In the genomic region with DNA sequence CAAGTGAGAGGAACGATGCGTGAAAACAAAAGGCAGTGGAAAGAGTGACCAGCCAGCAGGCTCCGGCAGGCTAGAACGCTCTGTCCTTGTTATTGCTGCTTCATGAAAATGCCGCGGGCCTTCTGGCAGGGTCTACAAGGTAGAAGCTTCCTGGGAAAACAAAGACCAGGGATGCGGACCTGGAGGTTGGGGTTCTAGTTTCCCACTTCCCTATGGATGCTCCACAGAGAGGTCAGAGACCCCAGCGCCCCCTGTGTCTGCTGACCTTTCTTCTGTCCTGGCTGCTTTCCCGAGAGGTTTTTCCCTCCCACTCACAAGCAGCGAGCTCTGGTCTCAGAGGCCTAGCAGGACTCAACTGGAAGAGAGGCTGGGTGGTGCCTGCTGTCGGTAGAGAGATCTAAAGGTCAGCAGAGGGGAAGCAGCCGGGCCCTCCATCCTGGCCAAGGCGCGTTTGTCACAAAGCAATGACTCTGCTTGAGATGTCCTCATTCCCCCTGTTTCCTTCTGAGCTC, we compare ENCODE assay signal across 10 mouse cellular contexts. TPM values are rescaled to one million over a fixed set of nuclear protein-coding genes. Genes with fewer than 3 reads are reported as not detected.
DNase-seq lines count a peak whose midpoint lies in the region; ATAC-seq lines count a peak whose summit lies in the region.
"Had no signal": no experiment of that assay in that cellular context is flagged by ENCODE, and none has a peak within 500 bp of the region (broad histone marks: within the 10 kb centered on the region; RNA-seq: fewer than 3 reads in every experiment).

No protein-coding gene starts in this region.

- H3K27ac ChIP-seq in kidney, embryonic 16.5 days (ENCODE audit: low read length) = peak overlapping the region; percentile 40
- H3K27ac ChIP-seq in forebrain, embryonic 16.5 days (ENCODE audit: low read length) = no peak overlapping the region
- H3K27ac ChIP-seq: embryonic facial prominence, embryonic 15.5 days; limb, embryonic 13.5 days had no signal

- H3K9me3 ChIP-seq in kidney, embryonic 16.5 days (ENCODE audit: low read length) = no peaks in the 10 kb centered on the region
- H3K9me3 ChIP-seq in forebrain, embryonic 16.5 days (ENCODE audit: control insufficient read depth, low read length) = no peaks in the 10 kb centered on the region
- H3K9me3 ChIP-seq: embryonic facial prominence, embryonic 15.5 days; limb, embryonic 13.5 days had no signal

- H3K27me3 ChIP-seq in kidney, embryonic 16.5 days (ENCODE audit: insufficient read depth, low read length) = no peaks in the 10 kb centered on the region
- no peaks in the 10 kb centered on the region for H3K27me3 ChIP-seq in forebrain, embryonic 16.5 days (replicated peaks; ENCODE audit: control insufficient read depth, insufficient read depth, low read length)
- H3K27me3 ChIP-seq: embryonic facial prominence, embryonic 15.5 days; limb, embryonic 13.5 days had no signal

- H3K4me3 ChIP-seq in kidney, embryonic 16.5 days (ENCODE audit: low read length) = no peak overlapping the region
- no peak overlapping the region for H3K4me3 ChIP-seq in forebrain, embryonic 16.5 days (replicated peaks; ENCODE audit: low read length)
- H3K4me3 ChIP-seq: embryonic facial prominence, embryonic 15.5 days; limb, embryonic 13.5 days had no signal

- no peak overlapping the region for H3K4me2 ChIP-seq in kidney, embryonic 16.5 days (replicated peaks; ENCODE audit: low read depth, low read length)
- no peak overlapping the region for H3K4me2 ChIP-seq in forebrain, embryonic 16.5 days (ENCODE audit: low read length)
- H3K4me2 ChIP-seq: embryonic facial prominence, embryonic 15.5 days; limb, embryonic 13.5 days had no signal

- no peaks in the 10 kb centered on the region for H3K36me3 ChIP-seq in kidney, embryonic 16.5 days (ENCODE audit: insufficient read depth, low read length)
- H3K36me3 ChIP-seq in forebrain, embryonic 16.5 days (ENCODE audit: control insufficient read depth, insufficient read depth) = no peaks in the 10 kb centered on the region
- H3K36me3 ChIP-seq: embryonic facial prominence, embryonic 15.5 days; limb, embryonic 13.5 days had no signal

- peaks cover 13% of the 10 kb centered on the region for H3K4me1 ChIP-seq in kidney, embryonic 16.5 days (ENCODE audit: insufficient read depth, low read length)
- no peaks in the 10 kb centered on the region for H3K4me1 ChIP-seq in forebrain, embryonic 16.5 days (replicated peaks; ENCODE audit: control insufficient read depth, insufficient read depth, low read length)
- H3K4me1 ChIP-seq: embryonic facial prominence, embryonic 15.5 days had no signal

- no peak for DNase-seq in frontal cortex, adult 2 months (ENCODE audit: extremely low spot score in 1 of 2, low spot score in 1 of 2)
- peak; percentile 28 for DNase-seq in ES-CJ7 (ENCODE audit: low read depth, low spot score)
- peak; percentile 13 to 25 for DNase-seq in gastrocnemius, adult 8-10 months (ENCODE audit: low spot score in 2 of 2)
- DNase-seq in T-cell, adult 2 months (ENCODE audit: low spot score) = no peak
- DNase-seq in layer of hippocampus, adult 9-11 months = no peak

- no peak overlapping the region for H3K9ac ChIP-seq in kidney, embryonic 16.5 days (replicated peaks; ENCODE audit: low read length)
- H3K9ac ChIP-seq in forebrain, embryonic 16.5 days (replicated peaks; ENCODE audit: low read depth, low read length) = no peak overlapping the region
- H3K9ac ChIP-seq: embryonic facial prominence, embryonic 15.5 days; limb, embryonic 13.5 days had no signal

- ATAC-seq in frontal cortex, adult (ENCODE audit: low TSS enrichment) = 0 out of 2 replicates have a peak, but pooled peaks have one; percentile 3
- peak; percentile 31; the same call in 1 of the 2 replicates for ATAC-seq in kidney, embryonic 16.5 days (ENCODE audit: low FRiP score, low TSS enrichment)
- no peak for ATAC-seq in forebrain, embryonic 16.5 days

- WGBS in kidney, embryonic 16.5 days = 37% methylated on average over 14 of the region's 14 CpGs
- WGBS in forebrain, embryonic 16.5 days = 42% methylated on average over 14 of the region's 14 CpGs

RNA-seq across cellular contexts. Expression of a gene that starts 27.9 kb away (rescaled TPM):
- 44.3 and 44.7 TPM in 2 replicates for polyA plus RNA-seq in frontal cortex, adult 2 months (2012; rRNA removed)
- 100 to 1,000 TPM; 145 to 178 (median 153) TPM for total RNA-seq in gastrocnemius, adult 8-10 months (2022)
- polyA plus RNA-seq in kidney, embryonic 16.5 days (2015; fragmentation: Nextera tagmentation; extraction: Ambion mirVana) = 209 and 214 TPM in 2 replicates
- 159 and 177 TPM in 2 replicates for polyA plus RNA-seq in forebrain, embryonic 16.5 days (2015; fragmentation: Nextera tagmentation; extraction: Ambion mirVana)

Comparison
In these comparisons a context has a peak if more than half of its experiments do, and no peak if none do; other contexts are left out.
1. DNase-seq: peak in ES-CJ7 (single experiment) and gastrocnemius, adult 8-10 months (2 of 2); none in frontal cortex, adult 2 months (0 of 2), T-cell, adult 2 months (single experiment) and layer of hippocampus, adult 9-11 months (single experiment).